17 mouse cellular contexts compared by ENCODE assay signal in genomic region chr13:12468488-12468887, GRCm38 (mm10). TPM values are rescaled to one million over a fixed set of nuclear protein-coding genes. Genes with fewer than 3 reads are reported as not detected.
DNase-seq lines count a peak whose midpoint lies in the region; ATAC-seq and TF ChIP-seq lines count a peak whose summit lies in the region.
"Had no signal": no experiment of that assay in that cellular context is flagged by ENCODE, and none has a peak within 500 bp of the region (broad histone marks: within the 10 kb centered on the region; RNA-seq: fewer than 3 reads in every experiment).

No protein-coding gene starts in this region.

- no peak overlapping the region for H3K4me2 ChIP-seq in midbrain, embryonic 16.5 days (ENCODE audit: low read length)
- H3K4me2 ChIP-seq: midbrain, embryonic 12.5 days; neural tube, embryonic 12.5 days had no signal

- no peak overlapping the region for H3K4me3 ChIP-seq in spleen, adult 2 months (ENCODE audit: extremely low read depth, insufficient read depth, insufficient read length)
- no peak overlapping the region for H3K4me3 ChIP-seq in thymus, adult 2 months (ENCODE audit: control insufficient read depth, insufficient read depth, low read length)
- no peak overlapping the region for H3K4me3 ChIP-seq in midbrain, embryonic 16.5 days (ENCODE audit: low read depth, low read length)
- H3K4me3 ChIP-seq: midbrain, embryonic 12.5 days; neural tube, embryonic 12.5 days had no signal

- no peaks in the 10 kb centered on the region for H3K27me3 ChIP-seq in spleen, adult 2 months (ENCODE audit: control insufficient read depth, insufficient read depth, low read length)
- H3K27me3 ChIP-seq in splenic B cell, adult 2 months (ENCODE audit: control insufficient read depth, insufficient read depth, low read length, poor library complexity, severe bottlenecking): no peaks in the 10 kb centered on the region
- no peaks in the 10 kb centered on the region for H3K27me3 ChIP-seq in thymus, adult 2 months (ENCODE audit: control insufficient read depth, insufficient read depth, low read length)
- no peaks in the 10 kb centered on the region for H3K27me3 ChIP-seq in midbrain, embryonic 16.5 days (ENCODE audit: control insufficient read depth, insufficient read depth, low read depth, low read length)
- H3K27me3 ChIP-seq: neural tube, embryonic 12.5 days had no signal

- no peaks in the 10 kb centered on the region for H3K9me3 ChIP-seq in midbrain, embryonic 16.5 days (replicated peaks; ENCODE audit: control insufficient read depth, low read length, poor library complexity, severe bottlenecking)
- H3K9me3 ChIP-seq: midbrain, embryonic 12.5 days; neural tube, embryonic 12.5 days had no signal

- ATAC-seq in hematopoietic stem cell, adult 5-6 weeks (replicated peaks in 1 of 2; ENCODE audit: insufficient read depth in 1 of 2, low FRiP score in 2 of 2, low TSS enrichment in 1 of 2, low read depth in 1 of 2, poor library complexity in 2 of 2, severe bottlenecking in 2 of 2): peak; percentile 89 to 94
- no peak for ATAC-seq in midbrain, embryonic 16.5 days

- H3K4me1 ChIP-seq in spleen, adult 2 months (ENCODE audit: control insufficient read depth, insufficient read depth, insufficient read length): peaks cover 2% of the 10 kb centered on the region; the same call in 1 of the 2 replicates
- no peaks in the 10 kb centered on the region for H3K4me1 ChIP-seq in thymus, adult 2 months (replicated peaks; ENCODE audit: control insufficient read depth, insufficient read depth, low read length)
- H3K4me1 ChIP-seq in midbrain, embryonic 16.5 days (ENCODE audit: control insufficient read depth, insufficient read depth, low read length): no peaks in the 10 kb centered on the region; the same call in 1 of the 2 replicates
- H3K4me1 ChIP-seq: neural tube, embryonic 12.5 days had no signal

- H3K27ac ChIP-seq in spleen, adult 2 months (ENCODE audit: insufficient read depth, low read length): peak overlapping the region; percentile 59; the same call in 1 of the 2 replicates
- H3K27ac ChIP-seq in thymus, adult 2 months (ENCODE audit: control insufficient read depth, insufficient read depth, low read length): no peak overlapping the region
- no peak overlapping the region for H3K27ac ChIP-seq in midbrain, embryonic 16.5 days (ENCODE audit: low read length)
- H3K27ac ChIP-seq: liver, embryonic 14.5 days; midbrain, embryonic 12.5 days; neural tube, embryonic 12.5 days had no signal

- 72% methylated on average over 1 of the region's 1 CpGs for WGBS in spleen, adult 2 months
- WGBS in thymus, adult 2 months: 81% methylated on average over 1 of the region's 1 CpGs
- 83% methylated on average over 1 of the region's 1 CpGs for WGBS in midbrain, embryonic 16.5 days

- DNase-seq in heart, adult 18-20 months: peak; percentile 24 to 43
- DNase-seq in heart, postnatal 4 days: no peak
- peak; percentile 35 to 76 for DNase-seq in spleen, adult 2 months (ENCODE audit: low read depth in 1 of 2, low spot score in 2 of 2)
- DNase-seq in spleen, postnatal 4 days (ENCODE audit: low spot score in 2 of 2): no peak
- peak; percentile 91 for DNase-seq in splenic B cell, adult 2 months (ENCODE audit: low read depth, low spot score)
- no peak for DNase-seq in thymus, adult 2 months
- DNase-seq: adrenal gland, postnatal 25 days; cerebellum, adult 18-20 months; embryo, embryonic 11 days; right cerebral cortex, adult 18-20 months; thymus, adult 18-20 months had no signal

- no peaks in the 10 kb centered on the region for H3K36me3 ChIP-seq in spleen, adult 2 months (ENCODE audit: control insufficient read depth, insufficient read depth, low read length)
- H3K36me3 ChIP-seq in splenic B cell, adult 2 months (ENCODE audit: control insufficient read depth, insufficient read depth, low read length, poor library complexity, severe bottlenecking): peaks cover 3% of the 10 kb centered on the region; the same call in 1 of the 2 replicates
- H3K36me3 ChIP-seq in thymus, adult 2 months (ENCODE audit: control insufficient read depth, insufficient read depth, low read length): no peaks in the 10 kb centered on the region
- H3K36me3 ChIP-seq in midbrain, embryonic 16.5 days (ENCODE audit: control insufficient read depth, insufficient read depth, low read length): no peaks in the 10 kb centered on the region
- H3K36me3 ChIP-seq: midbrain, embryonic 12.5 days; neural tube, embryonic 12.5 days had no signal

- TF ChIP-seq CTCF in spleen, adult 2 months (IDR thresholded peaks at IDR 0.05; ENCODE audit: extremely low read depth, insufficient read depth, insufficient read length, insufficient replicate concordance): no peak
- TF ChIP-seq CTCF in thymus, adult 2 months (IDR thresholded peaks at IDR 0.05; ENCODE audit: borderline replicate concordance, control insufficient read depth, extremely low read depth, insufficient read depth, low read length, poor library complexity): no peak

- no peak for TF ChIP-seq POLR2A in spleen, adult 2 months (IDR thresholded peaks at IDR 0.05; ENCODE audit: low read depth, low read length)
- TF ChIP-seq POLR2A in thymus, adult 2 months (IDR thresholded peaks at IDR 0.05; ENCODE audit: control insufficient read depth, extremely low read depth, insufficient read depth, low read length, poor library complexity): no peak

- H3K9ac ChIP-seq in midbrain, embryonic 16.5 days (ENCODE audit: low read depth, low read length): no peak overlapping the region
- H3K9ac ChIP-seq: liver, embryonic 14.5 days; midbrain, embryonic 12.5 days; neural tube, embryonic 12.5 days had no signal

RNA-seq across cellular contexts. Expression of gene Lgals8, which starts 3.7 kb away (rescaled TPM):
- 10 to 100 TPM; 33.8 to 40.0 TPM for total RNA-seq in heart, adult 18-20 months (2021)
- total RNA-seq in heart, postnatal 4 days (2021): 10 to 100 TPM; 28.0 to 32.3 TPM
- 21.7 and 23.5 TPM in 2 replicates for polyA plus RNA-seq in spleen, adult 2 months (2012; rRNA removed)
- total RNA-seq in hematopoietic stem cell, adult 5-6 weeks (2017): 94.2 and 103 TPM in 2 replicates
- 35.9 and 37.6 TPM in 2 replicates for polyA plus RNA-seq in thymus, adult 2 months (2012; rRNA removed)
- polyA plus RNA-seq in midbrain, embryonic 16.5 days (2015; fragmentation: Nextera tagmentation; extraction: Ambion mirVana): 22.3 and 25.9 TPM in 2 replicates

RNA-seq across cellular contexts. Expression of gene Edaradd, which starts 51.8 kb away (rescaled TPM):
- total RNA-seq in heart, adult 18-20 months (2021): under 1 TPM; 0.05 to 0.13 TPM
- total RNA-seq in heart, postnatal 4 days (2021): under 1 TPM; 0.07 to 0.20 TPM
- 4.0 and 5.7 TPM in 2 replicates for polyA plus RNA-seq in spleen, adult 2 months (2012; rRNA removed)
- total RNA-seq in hematopoietic stem cell, adult 5-6 weeks (2017): 0.45 and 1.1 TPM in 2 replicates
- 9.6 and 9.8 TPM in 2 replicates for polyA plus RNA-seq in thymus, adult 2 months (2012; rRNA removed)
- polyA plus RNA-seq in midbrain, embryonic 16.5 days (2015; fragmentation: Nextera tagmentation; extraction: Ambion mirVana): 1.9 and 2.5 TPM in 2 replicates
- polyA plus RNA-seq: C2C12 had no signal

Comparison
In these comparisons a context has a peak if more than half of its experiments do, and no peak if none do; other contexts are left out.
1. DNase-seq: peak in heart, adult 18-20 months (2 of 2), spleen, adult 2 months (2 of 2) and splenic B cell, adult 2 months (single experiment); none in heart, postnatal 4 days (single experiment), spleen, postnatal 4 days (0 of 2) and thymus, adult 2 months (single experiment).